Mouse (Mus musculus): ENCODE data around the gene Tob2. TPM values are rescaled to one million over a fixed set of nuclear protein-coding genes. Genes with fewer than 3 reads are reported as not detected.
A peak's percentile ranks its signal among the peaks of the same experiment; 100 is the strongest.

Gene Tob2
- polyA plus RNA-seq, 2 experiments = 5.1 to 5.6 TPM

GRCm38 (mm10) chr15:81864238-81864637 is 5.6 kb upstream of the Tob2 start:
- ATAC-seq (ENCODE audit: insufficient read depth) = no peak
- 81% methylated on average over 7 of the region's 7 CpGs for WGBS (ENCODE audit: insufficient replicate concordance)
- H3K27ac ChIP-seq = no peak overlapping the region
- no peaks in the 10 kb centered on the region for H3K9me3 ChIP-seq (ENCODE audit: control insufficient read depth, low read length)
- peaks cover 5 to 7% of the 10 kb centered on the region in 2 experiments for H3K4me1 ChIP-seq (replicated peaks; ENCODE audit: control insufficient read depth in 2 of 2, insufficient read depth in 2 of 2, low read length in 1 of 2)
- TF ChIP-seq EP300 (IDR thresholded peaks at IDR 0.05; ENCODE audit: low read depth) = no peak
- TF ChIP-seq CTCF (IDR thresholded peaks at IDR 0.05; ENCODE audit: low read depth) = no peak
- H3K9ac ChIP-seq (replicated peaks) = no peak overlapping the region
- no peak overlapping the region for H3K4me3 ChIP-seq (ENCODE audit: insufficient read depth in 1 of 2, low read depth in 2 of 2, low read length in 2 of 2)
- no peak overlapping the region for H3K4me2 ChIP-seq (ENCODE audit: low read depth)
- no peak for DNase-seq (ENCODE audit: low read depth in 3 of 3, low spot score in 3 of 3)
- H3K27me3 ChIP-seq (ENCODE audit: control insufficient read depth, insufficient read depth, low read length) = no peaks in the 10 kb centered on the region
- H3K36me3 ChIP-seq (replicated peaks; ENCODE audit: control insufficient read depth, insufficient read depth, low read depth) = peaks cover 48% of the 10 kb centered on the region

- DNase-seq (ENCODE audit: low read depth in 3 of 3, low spot score in 3 of 3) = no peak
Observed at GRCm38 (mm10) chr15:81860471-81861135, 2.0 kb upstream of the Tob2 start.

GRCm38 (mm10) chr15:81859330-81860255 is 997 bp upstream of the Tob2 start:
- ATAC-seq (ENCODE audit: insufficient read depth) = peak; percentile 64
- peak overlapping the region; percentile 71 for H3K4me2 ChIP-seq (ENCODE audit: low read depth)
- peak; percentile 85 to 88 (median 86) for DNase-seq (ENCODE audit: low read depth in 3 of 3, low spot score in 3 of 3)
- WGBS (ENCODE audit: insufficient replicate concordance) = under 1% methylated on average over 39 of the region's 39 CpGs
- H3K9me3 ChIP-seq (ENCODE audit: control insufficient read depth, low read length) = no peaks in the 10 kb centered on the region
- no peaks in the 10 kb centered on the region for H3K27me3 ChIP-seq (ENCODE audit: control insufficient read depth, insufficient read depth, low read length)
- H3K27ac ChIP-seq = peak overlapping the region; percentile 92
- H3K36me3 ChIP-seq (replicated peaks; ENCODE audit: control insufficient read depth, insufficient read depth, low read depth) = peaks cover 3% of the 10 kb centered on the region
- H3K9ac ChIP-seq (replicated peaks) = peak overlapping the region; percentile 86
- peak overlapping the region; percentile 87 to 89 for H3K4me3 ChIP-seq (ENCODE audit: insufficient read depth in 1 of 2, low read depth in 2 of 2, low read length in 2 of 2)
- H3K4me1 ChIP-seq (replicated peaks; ENCODE audit: control insufficient read depth in 2 of 2, insufficient read depth in 2 of 2, low read length in 1 of 2) = peaks cover 12 to 13% of the 10 kb centered on the region in 2 experiments
- TF ChIP-seq CTCF (IDR thresholded peaks at IDR 0.05; ENCODE audit: low read depth) = no peak
- no peak for TF ChIP-seq EP300 (IDR thresholded peaks at IDR 0.05; ENCODE audit: low read depth)

More at GRCm38 (mm10) chr15:81860471-81861135, 2.0 kb upstream of the Tob2 start:
- H3K27ac ChIP-seq = peak overlapping the region; percentile 57
- H3K36me3 ChIP-seq (replicated peaks; ENCODE audit: control insufficient read depth, insufficient read depth, low read depth) = peaks cover 12% of the 10 kb centered on the region
- H3K4me3 ChIP-seq (ENCODE audit: insufficient read depth in 1 of 2, low read depth in 2 of 2, low read length in 2 of 2) = peak overlapping the region in 1 of 2 experiments; percentile 89; a peak in 2 of 4 replicates
- 0 out of 2 replicates have a peak overlapping the region, but pooled peaks have one; percentile 28 for H3K9ac ChIP-seq (replicated peaks)
- H3K4me1 ChIP-seq (replicated peaks; ENCODE audit: control insufficient read depth in 2 of 2, insufficient read depth in 2 of 2, low read length in 1 of 2) = peaks cover 10 to 12% of the 10 kb centered on the region in 2 experiments
- peak overlapping the region; percentile 71 for H3K4me2 ChIP-seq (ENCODE audit: low read depth)
- H3K27me3 ChIP-seq (ENCODE audit: control insufficient read depth, insufficient read depth, low read length) = no peaks in the 10 kb centered on the region
- H3K9me3 ChIP-seq (ENCODE audit: control insufficient read depth, low read length) = no peaks in the 10 kb centered on the region
- WGBS (ENCODE audit: insufficient replicate concordance) = 31% methylated on average over 8 of the region's 8 CpGs
- no peak for ATAC-seq (ENCODE audit: insufficient read depth)
- TF ChIP-seq EP300 (IDR thresholded peaks at IDR 0.05; ENCODE audit: low read depth) (no peak), CTCF (IDR thresholded peaks at IDR 0.05; ENCODE audit: low read depth) (no peak)

GRCm38 (mm10) chr15:81858138-81858516 is 469 bp downstream of the Tob2 start:
- H3K36me3 ChIP-seq (replicated peaks; ENCODE audit: control insufficient read depth, insufficient read depth, low read depth) = peaks cover 5% of the 10 kb centered on the region; the same call in 1 of the 2 replicates
- no peaks in the 10 kb centered on the region for H3K27me3 ChIP-seq (ENCODE audit: control insufficient read depth, insufficient read depth, low read length)
- peak overlapping the region; percentile 92 for H3K27ac ChIP-seq
- H3K4me1 ChIP-seq (replicated peaks; ENCODE audit: control insufficient read depth in 2 of 2, insufficient read depth in 2 of 2, low read length in 1 of 2) = peaks cover 12 to 15% of the 10 kb centered on the region in 2 experiments
- H3K4me3 ChIP-seq (ENCODE audit: insufficient read depth in 1 of 2, low read depth in 2 of 2, low read length in 2 of 2) = peak overlapping the region; percentile 87 to 89
- DNase-seq (ENCODE audit: low read depth in 3 of 3, low spot score in 3 of 3) (peak; percentile 77 to 83 (median 82)), ATAC-seq (ENCODE audit: insufficient read depth) (peak; percentile 50)
- peak overlapping the region; percentile 86 for H3K9ac ChIP-seq (replicated peaks)
- H3K4me2 ChIP-seq (ENCODE audit: low read depth) = peak overlapping the region; percentile 71
- TF ChIP-seq EP300 (IDR thresholded peaks at IDR 0.05; ENCODE audit: low read depth) (peak; percentile 62), CTCF (IDR thresholded peaks at IDR 0.05; ENCODE audit: low read depth) (no peak)
- no peaks in the 10 kb centered on the region for H3K9me3 ChIP-seq (ENCODE audit: control insufficient read depth, low read length)
- WGBS (ENCODE audit: insufficient replicate concordance) = 0% methylated on average over 23 of the region's 23 CpGs

Measured in liver, embryonic 14.5 days (tissue).